Mouse (Mus musculus): ENCODE data around the gene Arhgap10.

Gene Arhgap10

DNA sequence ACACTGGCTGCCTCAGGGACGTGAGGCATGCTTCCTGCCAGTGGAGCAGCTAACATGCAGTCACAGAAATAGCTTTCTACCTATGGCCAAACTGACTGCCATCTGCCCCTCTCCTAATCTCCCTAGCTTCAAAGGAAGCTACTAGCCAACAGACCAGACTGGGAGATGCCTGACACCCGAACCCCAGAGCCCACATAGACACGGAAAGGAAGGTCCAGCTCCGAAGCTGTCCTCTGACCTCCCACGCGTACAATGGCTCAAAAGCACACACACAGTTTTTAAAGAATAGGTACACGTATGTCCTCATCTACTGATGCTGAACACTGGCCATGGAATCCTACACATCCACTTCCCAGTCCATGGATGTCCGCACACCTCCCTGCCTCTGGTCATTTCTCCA lies 2.0 kb downstream of the Arhgap10 start:
- no peak for DNase-seq

GRCm38 (mm10) chr8:77515201-77515600 lies 2.6 kb downstream of the Arhgap10 start:
- DNase-seq: no peak

DNA sequence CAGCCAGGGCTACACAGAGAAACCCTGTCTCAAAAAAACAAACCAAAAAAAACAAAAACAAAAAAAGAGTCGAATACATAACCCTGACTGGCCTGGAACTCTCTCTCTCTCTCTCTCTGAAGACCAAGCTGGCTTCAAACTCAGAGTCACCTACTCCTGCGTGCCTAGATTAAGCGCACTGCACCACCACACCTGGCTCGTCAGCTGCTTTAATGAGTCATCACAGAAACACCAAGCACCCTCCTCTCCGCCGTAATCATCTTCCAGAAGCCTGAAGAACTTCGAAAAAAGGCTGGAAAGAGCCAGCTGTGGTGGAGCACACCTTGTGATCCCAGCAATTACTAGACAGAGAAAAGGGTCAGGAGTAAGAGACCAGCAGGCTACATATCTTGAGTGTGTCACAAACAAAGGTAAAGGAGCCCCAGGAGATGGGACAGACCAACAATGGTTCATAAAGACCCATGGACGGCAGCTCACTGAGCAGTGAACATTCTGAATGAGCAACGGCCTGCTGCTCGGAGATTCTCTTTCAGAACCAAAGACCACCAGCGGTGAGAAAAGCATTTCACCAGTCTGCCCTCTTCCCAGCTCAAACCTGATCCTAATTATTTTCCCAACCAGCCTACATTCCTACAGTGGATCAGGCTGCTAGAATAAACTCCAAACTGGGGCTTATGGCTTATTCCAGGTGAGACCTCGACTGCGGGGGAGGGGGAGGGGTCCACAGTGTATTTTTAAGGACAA lies 5.8 kb downstream of the Arhgap10 start:
- DNase-seq: peak; percentile 25

DNA sequence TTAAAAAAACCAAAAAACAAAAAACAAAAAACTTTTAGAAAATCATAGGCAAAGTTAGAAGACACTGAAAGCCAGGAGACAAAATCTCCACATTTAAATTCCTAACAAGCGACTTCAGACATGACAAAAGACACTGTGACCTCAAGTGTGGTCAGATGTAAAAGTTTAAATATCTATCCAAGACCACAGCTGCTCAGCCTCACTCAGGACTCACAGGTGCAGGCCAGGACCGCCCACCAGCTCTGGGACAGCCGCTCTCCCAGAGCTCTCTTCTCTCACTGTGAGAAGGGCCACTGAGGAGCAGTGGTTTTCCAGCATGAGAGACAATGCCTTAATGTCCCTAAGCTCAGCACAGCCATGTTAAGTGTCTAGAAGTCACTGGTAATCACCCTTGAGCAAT lies 7.3 kb downstream of the Arhgap10 start:
- DNase-seq: no peak

- DNase-seq: no peak
These were observed 8.7 kb downstream of the Arhgap10 start for GRCm38 (mm10) chr8:77509044-77509443.

DNA sequence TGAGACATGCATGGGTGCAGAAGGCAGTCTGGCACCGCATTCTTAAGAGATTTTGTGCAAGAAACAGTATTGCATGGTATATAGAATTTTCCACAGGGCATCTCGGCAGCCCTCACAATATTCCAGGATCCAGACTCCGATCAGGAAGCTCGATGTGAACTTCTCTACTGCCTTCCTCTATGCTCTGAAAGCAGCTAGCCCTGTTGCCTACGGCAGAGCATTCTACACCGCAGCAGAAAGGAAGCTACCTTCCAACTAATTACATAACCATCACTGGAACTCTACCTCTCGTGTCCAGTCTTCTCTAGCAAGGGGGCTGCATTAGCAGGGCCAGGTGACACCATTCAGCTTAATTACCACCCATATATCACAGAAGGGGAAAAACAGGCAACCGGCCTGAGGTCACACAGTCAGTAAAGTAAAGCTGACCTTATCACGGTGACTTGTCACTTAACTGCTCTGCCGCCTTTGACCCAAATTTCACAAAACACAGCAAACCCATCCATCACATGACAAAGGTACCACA lies 10.2 kb downstream of the Arhgap10 start:
- no peak for DNase-seq

DNA sequence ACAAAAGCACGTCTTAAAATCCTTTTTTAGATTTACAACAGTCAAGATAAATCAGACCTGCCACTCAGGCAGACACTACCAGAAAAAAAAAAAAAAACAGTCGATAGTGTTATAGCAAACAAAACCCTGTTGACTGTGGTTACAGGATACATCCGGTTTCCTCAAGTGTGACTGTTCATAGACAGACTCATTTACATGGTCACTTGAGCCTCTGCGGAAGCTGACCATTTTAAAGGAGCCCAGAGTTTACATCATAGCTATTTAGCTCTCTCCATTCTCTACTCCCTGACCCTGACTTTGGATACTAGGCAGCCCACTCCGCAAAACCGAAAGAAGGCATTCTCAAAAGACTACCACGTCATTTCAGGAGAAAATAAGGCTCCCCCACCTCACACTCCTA lies 11.2 kb downstream of the Arhgap10 start:
- no peak for DNase-seq

GRCm38 (mm10) chr8:77502547-77502946 lies 15.2 kb downstream of the Arhgap10 start:
- DNase-seq: no peak

DNA sequence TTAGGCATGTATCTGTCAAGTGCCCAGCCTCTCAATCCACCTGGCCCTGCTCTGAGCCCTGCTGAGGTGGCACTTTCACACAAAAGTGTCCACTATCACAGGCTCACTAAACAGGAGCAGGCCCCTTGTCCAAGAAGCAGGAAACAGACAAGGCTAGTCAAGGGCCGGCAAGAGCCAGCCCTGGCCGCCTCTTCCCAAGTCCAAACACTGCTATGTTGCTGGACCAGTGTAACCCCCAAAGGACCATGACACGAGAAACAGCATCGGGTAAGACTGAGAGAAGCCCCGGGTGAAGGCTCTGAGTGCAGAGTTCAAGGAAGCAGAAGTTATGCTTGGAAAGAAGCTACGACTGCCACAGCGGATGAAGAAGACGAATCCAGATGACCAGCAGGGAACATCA lies 16.6 kb downstream of the Arhgap10 start:
- DNase-seq: no peak

- DNase-seq: no peak
These were observed 17.5 kb downstream of the Arhgap10 start for GRCm38 (mm10) chr8:77500264-77500663.

- DNase-seq: no peak
These were observed 20.3 kb downstream of the Arhgap10 start for GRCm38 (mm10) chr8:77497442-77497841.

GRCm38 (mm10) chr8:77496253-77496652 lies 21.5 kb downstream of the Arhgap10 start:
- no peak for DNase-seq

GRCm38 (mm10) chr8:77494376-77495328 lies 23.1 kb downstream of the Arhgap10 start:
- no peak for DNase-seq

DNA sequence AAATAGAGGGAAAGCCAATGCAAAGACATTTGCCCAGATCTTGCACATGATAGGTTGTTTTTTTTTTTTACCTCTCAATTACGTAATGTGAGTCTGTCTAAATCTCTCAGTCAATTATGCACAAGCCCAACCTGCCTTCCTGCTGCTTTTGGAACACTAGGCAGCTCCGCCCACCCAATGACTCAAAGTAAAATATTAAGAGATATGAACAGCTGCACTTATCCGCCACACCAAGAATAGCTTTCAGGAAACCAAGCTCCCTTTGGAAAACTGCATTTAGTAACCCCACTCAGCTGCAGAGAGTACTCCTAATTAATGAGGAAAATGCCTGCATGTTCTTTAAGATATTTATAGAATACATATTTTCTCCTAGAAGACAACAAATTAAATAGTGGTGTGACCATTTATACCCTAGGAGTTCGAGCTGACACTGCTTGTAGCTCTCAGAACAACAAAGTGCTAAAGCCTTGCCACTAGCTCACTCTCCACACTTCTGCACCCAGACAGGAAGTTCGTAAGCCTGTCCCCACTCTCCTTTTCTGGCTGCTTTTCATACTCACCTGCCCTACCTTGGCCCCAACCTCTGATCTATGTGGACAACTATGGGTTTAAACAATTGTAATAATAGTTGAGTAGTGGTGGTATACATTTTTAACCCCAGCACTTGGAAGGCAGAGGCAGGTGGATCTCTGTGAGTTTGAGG lies 25.2 kb downstream of the Arhgap10 start:
- peak; percentile 51 for DNase-seq

DNA sequence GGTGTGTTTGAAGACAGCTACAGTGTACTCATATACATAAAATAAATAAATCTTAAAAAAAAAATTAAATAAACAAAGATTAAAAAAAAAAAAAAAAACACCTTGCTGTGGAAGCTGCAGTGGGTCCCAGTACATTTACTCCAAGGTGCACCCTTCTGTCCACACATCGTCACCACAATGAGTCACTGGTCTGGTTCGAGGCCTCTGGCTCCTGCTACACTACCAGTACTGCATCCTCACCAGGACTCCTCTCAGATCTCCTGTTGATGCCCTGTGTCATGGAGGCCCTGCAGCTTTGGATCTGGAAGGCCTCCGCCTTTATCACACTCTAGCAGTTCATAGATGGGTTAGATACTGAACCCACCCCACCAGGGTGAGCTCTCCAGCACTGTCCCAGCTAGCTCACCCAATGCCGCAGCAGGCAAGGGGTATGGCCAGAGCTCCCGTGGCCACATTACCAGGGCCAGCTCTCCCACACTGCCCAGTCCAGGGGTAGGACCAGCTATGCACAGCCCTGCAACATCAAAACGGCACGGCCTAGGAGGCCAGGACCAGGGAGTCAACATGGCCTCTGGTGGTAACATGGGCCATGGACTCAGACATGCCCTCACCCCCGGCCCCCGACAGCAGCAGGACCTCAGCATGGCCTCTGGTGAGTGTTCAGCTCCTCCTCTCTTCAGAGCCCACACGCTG lies 26.4 kb downstream of the Arhgap10 start:
- no peak for DNase-seq

DNA sequence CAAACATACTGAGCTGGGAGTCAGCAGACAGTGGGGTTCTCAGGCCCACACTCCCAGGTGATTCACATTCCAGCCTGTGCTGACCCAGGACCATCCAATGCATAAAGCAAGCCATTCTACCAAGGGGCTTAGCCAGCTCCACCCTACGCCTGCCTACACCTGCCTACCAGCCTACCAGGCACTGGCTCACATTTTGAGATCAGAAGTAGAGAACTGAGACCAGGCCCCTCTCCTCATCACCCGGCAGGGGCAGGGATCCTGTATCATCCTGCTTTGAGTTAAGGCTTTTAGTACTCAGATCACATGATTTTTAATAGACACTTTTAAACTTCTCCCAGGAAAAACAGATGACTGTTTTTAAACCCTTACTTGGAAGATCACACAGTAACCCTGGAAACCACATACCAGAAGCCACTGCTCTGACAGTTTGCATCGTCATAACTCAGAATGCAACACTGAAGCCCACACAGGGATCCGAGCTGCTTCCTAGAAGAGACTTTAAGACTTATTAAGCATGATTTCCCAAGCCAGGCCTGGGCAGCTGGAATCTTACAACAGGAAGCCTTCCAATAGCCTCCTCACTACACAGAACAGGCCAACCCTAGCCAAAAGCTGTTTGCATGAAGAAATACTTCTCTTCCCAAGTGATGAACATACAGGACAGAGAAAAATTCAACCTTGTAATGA lies 27.5 kb downstream of the Arhgap10 start:
- peak; percentile 19 for DNase-seq

- DNase-seq: no peak
These were observed 28.5 kb downstream of the Arhgap10 start for GRCm38 (mm10) chr8:77489235-77489634.

- no peak for DNase-seq
These were observed 29.5 kb downstream of the Arhgap10 start for GRCm38 (mm10) chr8:77488215-77488606.

DNA sequence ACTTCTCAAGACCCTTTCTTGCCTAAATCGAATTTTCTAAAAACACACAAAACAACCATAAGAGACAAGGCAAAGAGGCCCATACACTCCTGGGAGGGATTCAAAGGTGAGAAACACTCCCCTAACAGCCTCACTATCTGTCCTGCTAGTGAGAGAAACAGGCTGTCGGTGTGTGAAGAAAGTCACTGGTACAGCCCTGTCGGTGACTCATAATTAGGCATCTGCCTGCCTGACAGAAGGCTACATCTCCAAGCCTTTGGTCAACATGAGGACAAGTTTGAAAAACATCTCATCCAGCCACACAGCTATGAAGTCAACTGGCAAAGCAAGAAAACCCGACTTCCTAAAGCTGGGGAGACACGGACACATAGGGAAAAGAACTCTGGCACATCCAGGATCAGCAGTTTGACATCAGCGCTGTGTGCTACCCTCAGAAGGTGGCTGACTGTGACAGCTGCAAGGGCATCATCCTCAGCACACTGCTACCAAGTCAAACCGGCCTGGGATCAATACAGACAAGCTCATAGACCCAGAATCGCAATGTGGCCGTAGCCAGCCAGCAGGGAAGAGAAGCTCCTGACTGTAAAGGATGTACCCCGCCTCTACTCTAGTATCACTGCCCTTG lies 30.1 kb downstream of the Arhgap10 start:
- DNase-seq: no peak

GRCm38 (mm10) chr8:77486749-77487148 lies 31.0 kb downstream of the Arhgap10 start:
- DNase-seq: no peak

DNA sequence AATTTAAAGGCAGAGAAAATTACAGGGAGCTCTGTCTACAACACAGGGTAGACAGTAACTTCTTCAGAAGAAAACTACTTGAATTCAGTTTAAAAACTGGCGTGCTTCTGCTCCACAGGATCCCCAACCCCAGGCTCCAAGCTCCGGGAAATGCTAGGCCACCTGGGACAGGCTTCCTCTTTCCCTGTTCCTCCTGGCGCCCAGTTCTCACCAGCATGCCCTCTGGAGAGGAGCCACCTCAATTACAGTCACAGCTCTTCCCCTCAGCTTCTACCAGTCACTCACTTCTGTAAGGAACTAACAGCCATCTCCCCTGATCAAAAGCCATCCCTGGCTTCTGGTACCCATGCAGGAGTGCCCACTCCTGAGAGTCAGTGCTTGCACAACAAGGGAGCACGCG lies 32.9 kb downstream of the Arhgap10 start:
- DNase-seq: no peak
